Mouse (Mus musculus): ENCODE measurements around the gene Phldb3.
A peak's percentile ranks its signal among the peaks of the same experiment; 100 is the strongest.

The Phldb3 gene

DNA sequence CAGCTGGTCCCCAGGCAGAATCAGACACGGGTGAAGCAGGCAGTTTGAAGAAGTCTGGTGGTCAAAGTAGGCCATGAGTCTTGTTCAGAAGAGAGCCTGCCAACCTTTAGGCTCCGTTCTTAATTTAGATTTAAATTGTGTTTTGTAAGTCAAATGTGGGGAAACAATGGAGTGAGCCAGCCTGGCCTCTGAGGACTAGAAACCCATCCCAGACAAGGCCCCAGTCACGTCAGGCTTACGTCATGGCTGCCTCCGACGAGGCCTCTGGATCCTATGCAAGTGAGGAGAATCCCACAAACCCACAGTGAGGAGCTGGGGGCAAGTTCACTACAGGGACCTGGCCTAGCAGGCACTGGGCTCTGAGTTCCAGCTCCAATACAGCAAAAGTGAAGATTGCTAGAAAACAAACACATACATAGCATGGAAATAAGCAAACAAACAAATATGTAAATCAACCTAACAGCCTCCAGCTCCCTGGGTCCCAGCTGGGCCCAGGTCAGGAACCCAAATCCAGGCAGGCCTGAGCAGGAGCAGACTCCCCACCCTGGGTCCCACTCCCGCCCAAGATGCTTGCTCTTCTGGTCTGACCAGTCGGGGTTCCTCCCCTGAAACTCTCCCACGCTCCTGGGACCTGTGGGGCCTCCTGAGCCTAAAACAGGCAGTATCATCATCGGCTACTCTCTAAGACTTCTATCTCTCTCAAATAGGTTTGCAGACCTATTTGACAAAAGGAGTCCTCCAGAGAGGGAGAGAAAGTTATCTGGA is 19.7 kb downstream of the Phldb3 start:
- peak; percentile 61 for DNase-seq (ENCODE audit: low read depth, low spot score)

DNA sequence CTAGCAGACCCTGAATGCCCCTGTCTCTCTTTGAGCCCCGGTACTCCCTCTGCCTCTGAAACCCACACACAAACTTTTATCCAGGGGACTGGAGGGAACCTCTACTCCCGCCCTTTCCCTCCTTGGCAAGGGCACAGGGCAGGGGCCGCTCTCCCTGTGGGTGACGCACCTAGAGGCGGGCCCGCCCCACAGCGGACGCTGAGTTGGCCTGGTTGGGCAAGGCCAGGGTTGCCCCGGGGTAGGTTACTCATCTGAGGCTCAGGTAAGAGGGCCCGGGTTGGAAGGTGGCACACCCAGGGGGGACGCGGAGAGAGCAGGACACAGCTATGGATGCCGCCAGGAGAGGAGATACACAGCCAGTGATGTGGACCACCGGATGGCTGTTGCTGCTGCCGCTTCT is 25.7 kb downstream of the Phldb3 start, which contains the start of gene Lypd3:
Lypd3 (plus strand) TSS at position 287 of the 400 bp plus-strand sequence.
- no peak for DNase-seq (ENCODE audit: low read depth, low spot score)

- DNase-seq (ENCODE audit: low read depth, low spot score) = peak; percentile 32
Observed at GRCm38 (mm10) chr7:24637046-24637445, 26.5 kb downstream of the Phldb3 start.

DNA sequence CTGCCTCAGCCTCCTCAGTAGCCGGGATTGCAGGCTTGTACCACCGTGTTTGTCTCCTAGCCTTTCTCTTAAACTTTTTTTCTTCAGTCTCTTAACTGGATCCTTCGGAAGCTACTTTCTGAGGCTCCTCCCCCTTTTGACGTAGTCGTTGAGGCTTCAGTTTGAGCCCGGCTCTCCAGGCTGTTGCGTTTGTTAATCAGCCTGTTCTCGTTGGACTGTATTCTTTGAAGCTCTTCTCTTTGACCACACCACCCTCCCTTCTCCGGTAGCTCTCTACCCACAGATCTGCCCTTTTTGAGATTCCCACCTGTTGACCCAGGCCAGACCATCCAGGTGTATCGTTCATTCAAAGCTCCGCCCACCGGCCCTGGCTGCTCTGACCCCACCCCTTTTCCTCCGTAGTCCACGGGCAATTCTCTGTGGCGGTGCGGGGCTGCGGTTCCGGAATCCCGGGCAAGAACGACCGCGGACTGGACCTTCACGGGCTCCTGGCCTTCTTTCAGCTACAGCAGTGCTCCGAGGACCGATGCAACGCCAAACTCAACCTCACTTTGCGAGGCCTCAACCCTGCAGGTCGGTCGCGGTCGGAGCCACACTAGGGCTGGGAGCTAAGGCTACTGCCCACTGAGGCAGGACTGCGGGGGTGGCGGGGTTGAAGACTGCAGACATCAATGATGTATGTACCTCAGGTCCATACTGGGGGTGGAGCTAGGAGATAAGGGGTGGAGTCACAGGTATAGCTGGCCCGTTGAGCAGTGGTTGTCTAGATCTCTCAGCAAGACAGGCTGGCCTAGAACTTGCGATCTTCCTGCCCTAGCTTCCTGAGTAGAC is 27.7 kb downstream of the Phldb3 start:
- no peak for DNase-seq (ENCODE audit: low read depth, low spot score)

DNA sequence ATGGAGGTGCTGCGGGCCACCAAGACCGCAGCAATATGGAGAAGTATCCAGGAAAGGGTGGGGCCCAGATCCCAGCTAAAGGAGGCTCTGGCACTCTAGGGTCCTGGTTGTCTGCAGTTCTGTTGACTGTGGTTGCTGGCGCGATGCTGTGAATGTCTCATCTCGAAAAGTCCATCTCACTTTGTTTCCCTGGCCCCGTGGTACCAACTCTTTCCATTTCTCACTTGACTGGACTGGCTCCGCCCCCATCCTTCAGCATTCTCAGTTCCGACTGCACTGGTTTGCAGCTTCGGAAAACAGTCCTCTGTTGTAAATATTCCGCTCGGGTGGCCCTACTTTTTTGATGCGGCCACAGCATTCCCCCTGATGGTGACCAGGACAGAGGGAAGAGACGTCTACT is 29.9 kb downstream of the Phldb3 start:
- DNase-seq (ENCODE audit: low read depth, low spot score) = no peak

DNA sequence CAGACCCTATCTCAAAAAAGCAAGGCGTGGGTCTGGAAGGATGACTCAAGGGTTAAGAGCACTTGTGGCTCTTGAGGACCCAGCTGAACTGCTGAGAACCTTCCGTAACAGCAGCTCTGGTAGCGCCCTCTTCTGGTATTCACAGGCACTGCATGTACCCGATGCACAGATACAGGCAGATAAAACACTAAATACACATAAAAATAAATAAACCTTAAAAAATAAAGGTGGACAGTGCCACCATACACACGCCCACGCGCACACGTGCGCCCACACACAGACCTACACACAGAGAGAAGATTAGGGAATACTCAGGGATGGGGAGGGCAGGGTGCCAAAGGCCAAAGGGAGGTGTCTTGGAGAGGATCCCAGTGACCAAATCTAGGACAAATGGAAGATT is 31.9 kb downstream of the Phldb3 start:
- DNase-seq (ENCODE audit: low read depth, low spot score) = peak; percentile 79

- no peak for DNase-seq (ENCODE audit: low read depth, low spot score)
Observed at GRCm38 (mm10) chr7:24644492-24644891, 33.9 kb downstream of the Phldb3 start.

- no peak for DNase-seq (ENCODE audit: low read depth, low spot score)
Observed at GRCm38 (mm10) chr7:24644996-24645395, 34.4 kb downstream of the Phldb3 start.

- DNase-seq (ENCODE audit: low read depth, low spot score) = no peak
Observed at GRCm38 (mm10) chr7:24646486-24646885, 35.9 kb downstream of the Phldb3 start.

DNA sequence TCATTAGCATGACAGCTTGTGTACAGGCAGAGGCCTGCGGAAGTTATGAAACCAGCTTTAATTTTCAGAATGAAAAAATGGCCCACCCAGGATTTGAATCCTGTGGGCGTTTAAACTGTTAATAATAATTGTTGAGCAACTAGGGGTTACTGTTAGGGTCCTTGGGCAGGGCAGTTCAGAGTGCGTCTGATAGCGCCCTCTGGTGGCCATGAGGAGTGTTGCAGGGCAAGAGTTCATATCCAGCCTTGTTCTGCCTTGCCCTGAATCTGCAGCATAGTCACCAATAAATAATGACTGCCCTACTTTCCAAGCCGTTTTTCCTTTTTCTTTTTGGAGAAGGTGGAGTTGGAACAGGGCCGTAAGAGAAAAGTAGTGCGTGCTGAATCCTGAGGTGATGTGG is 43.1 kb downstream of the Phldb3 start:
- peak; percentile 65 for DNase-seq (ENCODE audit: low read depth, low spot score)

GRCm38 (mm10) chr7:24659737-24660357 is 49.3 kb downstream of the Phldb3 start:
- DNase-seq (ENCODE audit: low read depth, low spot score) = no peak

GRCm38 (mm10) chr7:24661118-24661904 is 50.7 kb downstream of the Phldb3 start:
- DNase-seq (ENCODE audit: low read depth, low spot score) = no peak

GRCm38 (mm10) chr7:24662575-24662974 is 52.0 kb downstream of the Phldb3 start:
- DNase-seq (ENCODE audit: low read depth, low spot score) = peak; percentile 82

GRCm38 (mm10) chr7:24664301-24664700 is 53.7 kb downstream of the Phldb3 start:
- peak; percentile 52 for DNase-seq (ENCODE audit: low read depth, low spot score)

GRCm38 (mm10) chr7:24664959-24665358 is 54.4 kb downstream of the Phldb3 start:
- no peak for DNase-seq (ENCODE audit: low read depth, low spot score)

DNA sequence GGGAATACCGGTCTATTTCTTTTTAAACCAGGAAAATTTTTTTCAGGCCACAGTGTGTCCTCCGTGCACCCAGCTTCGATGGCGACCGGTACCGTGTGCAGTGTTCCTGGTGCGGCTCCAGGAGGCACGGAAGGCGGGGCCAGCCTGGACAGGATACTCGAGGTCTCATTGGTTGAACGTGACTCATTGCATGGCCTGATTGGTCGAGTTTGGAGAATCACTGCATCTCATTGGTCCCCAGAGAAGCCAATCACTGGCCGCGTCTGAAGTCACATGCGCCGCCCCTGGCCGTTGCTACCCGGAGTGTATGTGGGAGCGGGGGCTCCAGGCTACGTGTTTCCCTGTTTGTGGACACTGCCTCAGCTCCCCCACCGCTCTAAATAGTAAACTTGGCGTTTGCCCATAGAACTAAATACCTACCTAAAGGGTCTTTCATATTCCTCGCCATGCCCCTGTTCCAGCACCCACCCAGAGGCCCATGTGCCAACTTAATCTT is 61.4 kb downstream of the Phldb3 start:
- DNase-seq (ENCODE audit: low read depth, low spot score) = peak; percentile 53

DNA sequence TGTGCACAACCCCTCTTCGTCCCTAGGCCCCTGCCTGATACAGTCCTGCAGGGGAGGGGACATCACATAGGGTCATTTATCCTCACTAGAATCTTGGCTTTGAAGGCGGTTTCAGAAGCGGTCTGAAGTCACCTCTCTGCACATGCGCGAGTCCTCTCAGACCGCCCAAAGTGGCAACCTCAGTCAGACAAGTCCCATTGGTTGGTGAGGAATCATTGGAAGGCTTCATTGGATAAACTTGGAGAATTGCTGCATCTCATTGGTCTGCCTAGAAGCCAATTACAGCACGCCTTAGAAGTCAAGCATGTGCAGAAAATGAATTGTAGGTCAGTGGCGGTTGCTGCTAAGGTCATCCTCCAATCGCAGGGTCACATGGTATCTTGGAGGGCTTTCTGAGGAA is 66.0 kb downstream of the Phldb3 start, which contains the start of gene Tex101:
Tex101 (minus strand) TSS at position 101 of the 400 bp plus-strand sequence.
- DNase-seq (ENCODE audit: low read depth, low spot score) = no peak

Measured in ES-CJ7 (cell line).